Mouse (Mus musculus) heart, embryonic 13.5 days (tissue): ENCODE data around the gene Armh3. TPM values are rescaled to one million over a fixed set of nuclear protein-coding genes. Genes with fewer than 3 reads are reported as not detected.
"Not testable (repeated sequence)": the region's sequence is repeated elsewhere in the genome, so short reads cannot be mapped to it uniquely, and the experiment has no call there.

Experiments
- ATAC-seq: fragments of 200-750 bp; cut with Nextera tagmentation; 2 replicates; pipeline ENCODE4 v1.8.0; 2017; ENCODE audit warnings: moderate TSS enrichment; ENCODE audit not compliant: insufficient number of reproducible peaks, low FRiP score, low TSS enrichment; ENCODE audit errors: extremely low read depth
- H3K27ac ChIP-seq: fragments of 300-500 bp; sonication (generic); replicated peaks from 2 replicates; pipeline ENCODE4 v1.5.1; 2015; ENCODE audit warnings: moderate library complexity, mild to moderate bottlenecking, inconsistent platforms
- H3K27me3 ChIP-seq: fragments of 300-500 bp; sonication (generic); replicated peaks from 2 replicates; pipeline ENCODE4 v1.6.1; 2015; ENCODE audit warnings: mild to moderate bottlenecking, inconsistent platforms
- H3K36me3 ChIP-seq: fragments of 300-500 bp; sonication (generic); 2 replicates; pipeline ENCODE4 v1.6.1; 2015; ENCODE audit warnings: mild to moderate bottlenecking, inconsistent platforms
- H3K4me1 ChIP-seq: fragments of 300-500 bp; sonication (generic); 2 replicates; pipeline ENCODE4 v1.6.1; 2015; ENCODE audit warnings: inconsistent platforms
- H3K4me2 ChIP-seq: fragments of 300-500 bp; sonication (generic); 2 replicates; pipeline ENCODE4 v1.6.1; 2015; ENCODE audit warnings: inconsistent platforms, mild to moderate bottlenecking, moderate library complexity
- H3K4me3 ChIP-seq: fragments of 300-500 bp; sonication (generic); 2 replicates; pipeline ENCODE4 v1.5.1; 2015; ENCODE audit warnings: moderate library complexity, mild to moderate bottlenecking, inconsistent platforms
- H3K9ac ChIP-seq: fragments of 300-500 bp; sonication (generic); 2 replicates; pipeline ENCODE4 v1.6.1; 2015; ENCODE audit warnings: inconsistent platforms, mild to moderate bottlenecking, moderate library complexity
- H3K9me3 ChIP-seq: fragments of 300-500 bp; sonication (generic); 2 replicates; pipeline ENCODE4 v1.6.1; 2016; ENCODE audit warnings: inconsistent platforms
- WGBS: fragments of 180-500 bp; shearing (Covaris S2); methylation state at CpG from one replicate; pipeline ENCODE4 v1.1.7; 2015; ENCODE audit warnings: mixed read lengths; 5-methylcytosine and 5-hydroxymethylcytosine counted together
- polyA plus RNA-seq: library from polyadenylated mRNA; unstranded; fragments of >200 nt; fragmentation: Nextera tagmentation; extraction: Ambion mirVana; gene quantifications from 2 replicates; pipeline ENCODE4 v1.2.1, GENCODE M21; 2015

Gene Armh3
- polyA plus RNA-seq, 1 experiment from 2014 or later, result 13.0 TPM

DNA sequence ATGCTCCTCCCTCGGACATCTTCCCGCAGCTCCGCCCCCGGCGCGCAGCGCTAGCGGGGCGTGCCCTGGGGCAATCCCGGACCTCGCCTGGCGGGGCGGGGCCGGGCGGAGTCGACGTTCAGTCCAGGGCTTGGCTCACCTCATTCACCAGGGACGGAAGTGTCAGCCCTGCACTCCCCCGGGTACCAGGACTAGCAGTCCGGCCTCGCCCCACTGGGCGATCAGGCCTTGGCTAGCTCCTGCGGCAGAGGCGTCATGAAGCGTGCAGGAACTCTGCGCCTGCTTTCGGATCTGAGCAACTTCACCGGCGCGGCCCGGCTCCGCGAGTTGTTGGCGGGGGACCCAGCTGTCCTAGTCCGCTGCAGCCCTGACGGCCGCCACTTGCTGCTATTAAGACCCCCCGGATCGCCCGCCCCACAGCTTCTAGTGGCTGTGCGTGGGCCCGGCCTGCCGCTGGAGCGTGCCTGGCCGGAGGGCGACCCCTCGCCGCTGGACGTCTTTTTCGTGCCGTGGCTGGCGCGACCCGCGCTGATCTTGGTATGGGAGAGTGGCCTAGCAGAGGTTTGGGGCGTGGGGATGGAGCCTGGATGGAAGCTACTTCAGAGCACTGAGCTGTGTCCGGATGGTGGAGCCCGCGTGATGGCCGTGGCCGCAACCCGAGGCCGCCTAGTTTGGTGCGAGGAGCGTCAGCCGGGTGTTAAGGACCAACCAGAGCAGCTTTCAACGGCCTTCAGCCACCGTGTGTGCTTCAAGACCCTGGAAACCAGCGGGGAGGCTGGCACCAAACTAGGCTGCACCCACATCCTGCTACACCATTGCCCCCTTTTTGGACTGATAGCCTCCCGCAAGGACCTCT lies 5.3 kb upstream of the Armh3 start, which contains the start of gene Hps6:
Gene Hps6 (plus strand): TSS at position 138 of the 856 bp plus-strand sequence.
- Histone ChIP-seq H3K4me2 (peak within 1 kb of the TSS; percentile 87), H3K27ac (peak within 1 kb of the TSS; percentile 64), H3K4me1 (peaks cover 25% of the 10 kb centered on the region), H3K27me3 (no peaks in the 10 kb centered on the region), H3K9ac (peak within 1 kb of the TSS; percentile 91), H3K9me3 (no peaks in the 10 kb centered on the region), H3K36me3 (peaks cover 14% of the 10 kb centered on the region), H3K4me3 (peak within 1 kb of the TSS; percentile 78)
- WGBS, result under 1% methylated on average over 69 of the region's 70 CpGs
- peak; percentile 91 for ATAC-seq

DNA sequence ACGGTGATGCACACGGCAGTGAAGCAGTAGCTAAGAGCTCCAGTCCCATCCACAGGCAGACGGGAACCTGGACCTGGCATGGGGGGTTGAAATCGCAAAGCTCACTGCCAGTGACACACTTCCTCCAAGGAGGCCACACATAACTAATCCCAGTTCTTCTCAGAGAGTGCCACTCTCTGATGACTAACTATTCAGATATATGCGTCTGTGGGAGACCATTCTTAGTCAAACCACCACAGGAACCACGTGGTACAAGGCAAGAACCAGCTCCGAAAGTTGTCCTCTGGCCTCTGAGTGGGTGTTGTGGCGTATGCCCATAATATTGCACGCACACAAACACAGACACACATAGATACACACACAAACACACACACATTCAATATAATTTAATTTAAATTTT lies 4.0 kb upstream of the Armh3 start:
- Histone ChIP-seq H3K9me3 (no peaks in the 10 kb centered on the region), H3K9ac (no peak overlapping the region), H3K27ac (no peak overlapping the region), H3K4me3 (no peak overlapping the region), H3K4me2 (no peak overlapping the region), H3K27me3 (no peaks in the 10 kb centered on the region), H3K36me3 (peaks cover 7% of the 10 kb centered on the region), H3K4me1 (peaks cover 28% of the 10 kb centered on the region)
- WGBS, result 76% methylated on average over 9 of the region's 9 CpGs
- no peak for ATAC-seq

DNA sequence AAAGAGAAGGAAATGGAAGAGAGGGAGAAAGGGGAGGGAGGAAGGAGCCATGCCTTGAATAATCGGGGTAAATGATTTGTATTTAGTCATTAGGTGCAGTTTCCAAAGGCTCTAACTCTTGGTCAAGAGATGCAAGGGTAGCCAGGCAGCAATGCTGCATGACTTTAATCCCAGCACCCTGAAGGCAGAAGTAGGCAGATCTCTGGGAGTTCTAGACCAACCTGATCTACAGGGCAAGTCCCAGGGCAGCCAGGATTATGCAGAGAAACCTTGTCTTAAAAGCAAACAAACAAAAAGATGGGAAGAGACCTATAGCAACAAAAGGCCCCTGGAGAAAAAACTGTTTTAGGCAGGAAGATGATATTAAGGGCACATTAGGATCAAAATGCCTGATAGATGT lies 1.1 kb upstream of the Armh3 start:
- no peak for ATAC-seq
- H3K27me3 ChIP-seq, result no peaks in the 10 kb centered on the region
- H3K9me3 ChIP-seq, result no peaks in the 10 kb centered on the region; the same call in 1 of the 2 replicates
- H3K4me3 ChIP-seq, result no peak overlapping the region
- H3K4me2 ChIP-seq, result peak overlapping the region; percentile 80
- 38% methylated on average over 1 of the region's 1 CpGs for WGBS
- peaks cover 17% of the 10 kb centered on the region for H3K36me3 ChIP-seq
- peaks cover 19% of the 10 kb centered on the region for H3K4me1 ChIP-seq
- no peak overlapping the region for H3K27ac ChIP-seq
- peak overlapping the region; percentile 81; the same call in 1 of the 2 replicates for H3K9ac ChIP-seq

DNA sequence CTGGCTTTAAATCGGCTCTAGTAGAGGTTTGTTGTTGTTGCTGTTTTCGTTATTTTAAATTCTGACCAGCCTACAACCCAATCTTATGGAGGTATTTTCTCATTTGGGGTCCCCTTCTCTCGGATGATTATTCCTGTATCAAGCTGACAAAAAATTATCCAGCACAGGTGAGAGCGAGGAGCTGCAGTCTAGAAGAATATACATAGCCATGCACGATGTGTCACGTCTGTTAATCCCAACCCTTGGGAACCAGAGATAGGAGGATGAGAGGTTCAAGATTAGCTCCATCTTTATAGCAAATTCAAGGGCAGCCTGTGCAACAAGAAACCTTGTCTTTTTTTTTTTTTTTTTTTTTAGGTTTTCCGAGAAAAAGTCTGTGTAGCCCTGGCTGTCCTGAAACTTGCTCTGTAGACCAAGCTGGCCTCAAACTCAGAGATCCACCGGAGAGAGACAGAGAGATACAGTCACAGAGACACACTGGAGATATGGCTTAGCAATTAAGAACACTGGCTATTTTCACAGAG lies 468 bp upstream of the Armh3 start:
- peak overlapping the region; percentile 80 for H3K4me3 ChIP-seq
- peak overlapping the region; percentile 80 for H3K4me2 ChIP-seq
- no peaks in the 10 kb centered on the region for H3K27me3 ChIP-seq
- peak overlapping the region; percentile 81 for H3K9ac ChIP-seq
- H3K36me3 ChIP-seq, result peaks cover 23% of the 10 kb centered on the region
- ATAC-seq, result no peak
- H3K9me3 ChIP-seq, result no peaks in the 10 kb centered on the region; the same call in 1 of the 2 replicates
- peaks cover 12% of the 10 kb centered on the region for H3K4me1 ChIP-seq
- H3K27ac ChIP-seq, result no peak overlapping the region
- WGBS, result 10% methylated on average over 8 of the region's 8 CpGs

DNA sequence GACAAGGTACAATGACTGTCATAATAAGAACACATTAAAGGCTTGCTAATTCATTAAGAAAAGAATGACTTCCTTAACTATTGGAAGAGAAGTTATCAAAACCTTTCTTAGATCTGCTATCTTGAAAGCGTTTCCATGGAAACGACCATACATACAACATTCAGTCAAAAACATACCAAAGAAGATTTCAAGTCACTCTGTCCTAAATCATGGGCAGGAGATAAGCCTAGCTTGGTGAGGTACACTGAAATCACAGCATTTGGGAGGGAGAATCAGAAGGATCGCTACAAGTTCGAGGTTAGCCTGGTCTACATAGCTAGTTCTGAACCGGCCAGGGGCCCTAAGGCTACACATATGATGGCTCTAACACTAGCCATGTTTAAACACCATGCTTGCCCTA lies 923 bp downstream of the Armh3 start:
- 60% methylated on average over 5 of the region's 5 CpGs for WGBS
- ATAC-seq, result no peak

DNA sequence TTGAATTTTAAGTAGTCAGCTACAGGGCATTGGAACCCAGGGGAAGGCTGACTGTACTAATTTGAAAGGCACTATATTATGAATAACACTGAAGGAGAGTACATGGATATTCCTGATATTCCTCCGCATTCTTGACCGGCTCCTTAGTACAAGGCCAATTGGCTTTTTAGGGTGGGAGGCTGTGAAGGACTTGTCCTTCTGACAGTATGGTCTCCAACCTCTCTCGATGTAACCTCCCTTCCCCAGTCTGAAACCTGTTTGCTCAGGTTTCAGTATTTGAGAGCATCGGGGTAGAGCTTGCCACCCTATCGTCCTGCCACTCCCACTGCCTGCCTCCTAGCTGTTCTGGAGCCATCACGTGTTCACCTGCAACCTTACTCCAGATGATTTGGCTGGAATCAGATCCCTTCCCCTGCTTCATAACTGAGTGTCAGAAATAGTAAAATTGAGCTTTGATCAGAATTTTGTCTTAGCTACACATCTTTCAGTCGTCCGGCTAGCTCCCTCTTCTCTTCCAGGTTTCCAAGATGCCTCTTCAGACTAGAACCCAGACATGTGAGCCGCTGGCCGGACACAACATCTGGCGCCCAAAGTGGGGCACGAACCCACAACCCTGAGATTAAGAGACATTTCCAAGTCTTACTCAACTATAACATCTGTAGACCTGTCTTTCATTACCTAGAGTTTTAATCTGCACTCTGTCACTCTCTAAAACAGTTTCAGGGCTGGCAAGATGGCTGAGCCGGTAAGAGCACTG lies 4.1 kb downstream of the Armh3 start:
- Histone ChIP-seq H3K36me3 (peaks cover 23% of the 10 kb centered on the region), H3K27ac (no peak overlapping the region), H3K4me3 (no peak overlapping the region), H3K4me2 (no peak overlapping the region), H3K27me3 (no peaks in the 10 kb centered on the region), H3K9me3 (no peaks in the 10 kb centered on the region; the same call in 1 of the 2 replicates), H3K9ac (no peak overlapping the region), H3K4me1 (peaks cover 26% of the 10 kb centered on the region)
- WGBS, result 91% methylated on average over 13 of the region's 13 CpGs
- ATAC-seq, result no peak

More for the DNA sequence above, 923 bp downstream of the Armh3 start:
- H3K4me2 ChIP-seq, result peak overlapping the region; percentile 80
- peak overlapping the region; percentile 80 for H3K4me3 ChIP-seq
- H3K36me3 ChIP-seq, result peaks cover 23% of the 10 kb centered on the region
- no peaks in the 10 kb centered on the region; the same call in 1 of the 2 replicates for H3K9me3 ChIP-seq
- peak overlapping the region; percentile 89 for H3K9ac ChIP-seq
- H3K27ac ChIP-seq, result peak overlapping the region; percentile 95
- peaks cover 12% of the 10 kb centered on the region for H3K4me1 ChIP-seq
- H3K27me3 ChIP-seq, result no peaks in the 10 kb centered on the region

DNA sequence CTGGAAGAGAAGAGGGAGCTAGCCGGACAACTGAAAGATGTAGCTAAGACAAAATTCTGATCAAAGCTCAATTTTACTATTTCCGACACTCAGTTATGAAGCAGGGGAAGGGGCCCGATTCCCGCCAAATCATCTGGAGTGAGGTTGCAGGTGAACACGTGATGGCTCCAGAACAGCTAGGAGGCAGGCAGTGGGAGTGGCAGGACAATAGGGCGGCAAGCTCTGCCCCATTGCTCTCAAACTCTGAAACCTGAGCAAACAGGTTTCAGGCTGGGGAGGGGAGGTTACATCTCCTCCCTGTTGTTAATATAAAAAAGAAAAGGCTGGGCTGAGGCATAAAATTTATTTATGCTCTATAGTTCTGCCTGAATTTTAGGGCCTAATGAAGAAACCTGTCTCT lies 4.8 kb downstream of the Armh3 start:
- not testable (repeated sequence) for ATAC-seq, H3K9ac ChIP-seq, H3K27ac ChIP-seq, H3K27me3 ChIP-seq, H3K4me2 ChIP-seq, H3K9me3 ChIP-seq, H3K4me3 ChIP-seq
- H3K4me1 ChIP-seq, result peaks cover 21% of the 10 kb centered on the region
- H3K36me3 ChIP-seq, result peaks cover 23% of the 10 kb centered on the region
- WGBS, result 87% methylated on average over 6 of the region's 6 CpGs

DNA sequence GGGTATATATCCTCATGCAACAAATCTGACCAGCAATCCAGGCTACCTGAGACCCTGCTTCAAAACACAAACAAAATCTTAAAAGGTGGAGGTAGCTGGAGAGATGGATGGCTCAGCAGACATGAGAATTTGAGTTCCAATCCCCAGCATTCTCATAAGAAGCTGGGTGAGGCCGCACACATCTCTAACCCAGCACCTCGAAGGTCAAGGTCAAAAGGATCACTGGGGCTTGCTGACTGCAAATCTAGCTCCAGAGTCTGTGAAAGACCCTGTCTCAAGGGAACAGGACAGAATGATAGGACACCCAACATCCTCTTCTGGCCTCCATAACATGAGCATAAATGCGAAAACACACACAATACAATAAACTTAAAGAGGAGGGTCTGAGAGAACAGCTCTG lies 7.1 kb downstream of the Armh3 start:
- Histone ChIP-seq H3K36me3 (peaks cover 29% of the 10 kb centered on the region), H3K4me1 (peaks cover 14% of the 10 kb centered on the region), H3K4me2 (no peak overlapping the region), H3K27me3 (no peaks in the 10 kb centered on the region), H3K27ac (no peak overlapping the region), H3K4me3 (no peak overlapping the region), H3K9me3 (no peaks in the 10 kb centered on the region; the same call in 1 of the 2 replicates), H3K9ac (no peak overlapping the region)
- 85% methylated on average over 3 of the region's 3 CpGs for WGBS
- no peak for ATAC-seq

DNA sequence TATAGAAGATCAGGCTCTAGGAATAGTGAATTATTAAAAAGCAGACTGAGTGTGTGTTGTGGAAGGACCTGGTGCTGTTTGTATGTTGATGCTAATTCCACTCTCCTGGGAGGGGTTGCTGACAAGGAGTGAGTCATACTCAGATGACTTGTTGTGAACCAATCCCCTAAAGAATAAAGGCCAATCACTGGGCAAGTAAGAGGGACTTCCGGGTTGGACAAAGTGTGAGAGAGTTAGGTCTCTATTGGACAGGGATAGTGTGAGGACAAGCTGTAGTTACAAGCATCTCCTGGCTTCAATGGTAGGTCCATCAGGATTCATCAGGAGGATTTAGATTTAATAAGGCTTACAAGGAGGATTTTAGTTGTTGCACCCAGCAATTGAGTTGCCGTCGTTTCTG lies 10.1 kb downstream of the Armh3 start:
- H3K4me2 ChIP-seq, result no peak overlapping the region
- WGBS, result 84% methylated on average over 3 of the region's 3 CpGs
- ATAC-seq, result no peak

DNA sequence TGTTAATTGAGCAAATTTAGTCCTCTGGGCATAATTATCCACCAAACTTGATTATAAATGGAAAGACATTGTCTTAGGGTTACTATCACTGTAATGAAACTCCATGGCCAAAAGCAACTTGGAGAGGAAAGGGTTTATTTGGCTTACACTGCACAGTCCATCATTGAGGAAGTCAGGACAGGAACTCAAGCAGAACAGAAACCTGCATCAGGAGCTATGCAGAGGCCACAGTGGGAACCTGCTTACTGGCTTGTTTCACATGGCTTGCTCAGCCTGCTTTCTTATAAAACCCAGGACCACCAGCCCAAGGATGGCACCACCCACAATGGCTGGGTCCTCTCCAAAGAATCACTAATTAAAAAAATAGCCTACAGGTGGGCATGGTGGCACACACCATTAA lies 13.9 kb downstream of the Armh3 start:
- Histone ChIP-seq H3K4me3 (no peak overlapping the region), H3K4me1 (no peaks in the 10 kb centered on the region), H3K27ac (no peak overlapping the region), H3K36me3 (peaks cover 21% of the 10 kb centered on the region), H3K9ac (no peak overlapping the region), H3K27me3 (no peaks in the 10 kb centered on the region), H3K4me2 (no peak overlapping the region), H3K9me3 (no peaks in the 10 kb centered on the region)
- ATAC-seq, result no peak

More for the DNA sequence above, 10.1 kb downstream of the Armh3 start:
- no peaks in the 10 kb centered on the region for H3K27me3 ChIP-seq
- H3K4me1 ChIP-seq, result peaks cover 14% of the 10 kb centered on the region
- H3K36me3 ChIP-seq, result peaks cover 6% of the 10 kb centered on the region; the same call in 1 of the 2 replicates
- H3K27ac ChIP-seq, result no peak overlapping the region
- no peak overlapping the region for H3K4me3 ChIP-seq
- H3K9ac ChIP-seq, result no peak overlapping the region
- H3K9me3 ChIP-seq, result no peaks in the 10 kb centered on the region

DNA sequence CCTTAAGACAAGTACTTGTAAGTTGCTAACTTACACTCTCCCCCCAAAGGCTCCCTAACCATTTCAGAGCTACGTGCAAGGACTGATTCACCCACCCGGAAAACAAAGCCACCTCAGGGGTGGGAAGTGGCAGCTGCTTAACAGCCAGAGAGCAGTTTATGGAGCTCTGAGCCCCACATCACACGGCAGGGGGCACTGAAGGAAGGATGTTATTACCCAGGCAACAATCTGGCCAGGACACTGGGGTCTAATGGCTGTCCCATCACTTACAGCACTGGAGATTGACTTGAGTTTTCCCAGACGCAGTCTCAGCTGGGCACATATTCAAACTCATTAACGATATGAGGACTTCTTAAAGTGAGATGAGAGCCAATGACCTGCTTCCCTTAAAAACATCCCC lies 37.5 kb downstream of the Armh3 start:
- Histone ChIP-seq H3K4me1 (peaks cover 3% of the 10 kb centered on the region; the same call in 1 of the 2 replicates), H3K4me3 (no peak overlapping the region), H3K36me3 (peaks cover 76% of the 10 kb centered on the region), H3K4me2 (no peak overlapping the region), H3K27me3 (no peaks in the 10 kb centered on the region), H3K9me3 (no peaks in the 10 kb centered on the region), H3K27ac (no peak overlapping the region), H3K9ac (no peak overlapping the region)
- WGBS, result 47% methylated on average over 5 of the region's 5 CpGs
- ATAC-seq, result no peak
